ENCODE assay signal across 11 mouse cellular contexts in genomic region chr13:52345375-52346026, GRCm38 (mm10).
DNase-seq lines count a peak whose midpoint lies in the region; ATAC-seq and TF ChIP-seq lines count a peak whose summit lies in the region.
"Had no signal": no experiment of that assay in that cellular context is flagged by ENCODE, and none has a peak within 500 bp of the region (broad histone marks: within the 10 kb centered on the region; RNA-seq: fewer than 3 reads in every experiment).

No protein-coding gene starts in this region.

- H3K36me3 ChIP-seq in heart, embryonic 11.5 days (ENCODE audit: control insufficient read depth, insufficient read depth, low read length): no peaks in the 10 kb centered on the region
- H3K36me3 ChIP-seq in midbrain, postnatal 0 days (ENCODE audit: insufficient read depth, low read length): no peaks in the 10 kb centered on the region
- no peaks in the 10 kb centered on the region for H3K36me3 ChIP-seq in midbrain, embryonic 15.5 days (replicated peaks)
- H3K36me3 ChIP-seq: liver, embryonic 12.5 days had no signal

- H3K4me3 ChIP-seq in heart, embryonic 11.5 days (ENCODE audit: low read depth, low read length): no peak overlapping the region
- H3K4me3 ChIP-seq in midbrain, postnatal 0 days (ENCODE audit: low read depth, low read length): no peak overlapping the region
- H3K4me3 ChIP-seq in midbrain, embryonic 15.5 days: no peak overlapping the region
- H3K4me3 ChIP-seq: liver, embryonic 12.5 days had no signal

- no peaks in the 10 kb centered on the region for H3K4me1 ChIP-seq in heart, embryonic 11.5 days (ENCODE audit: control insufficient read depth, insufficient read depth, low read length)
- no peaks in the 10 kb centered on the region for H3K4me1 ChIP-seq in midbrain, postnatal 0 days (ENCODE audit: insufficient read depth, low read length)
- H3K4me1 ChIP-seq in midbrain, embryonic 15.5 days: no peaks in the 10 kb centered on the region
- H3K4me1 ChIP-seq: liver, embryonic 12.5 days had no signal

- intact Hi-C loops in heart, postnatal 10 days (cut with DNase I): no loop called here

- no peak overlapping the region for H3K27ac ChIP-seq in heart, embryonic 11.5 days (ENCODE audit: low read depth, low read length)
- H3K27ac ChIP-seq in midbrain, postnatal 0 days (ENCODE audit: low read depth, low read length): no peak overlapping the region
- H3K27ac ChIP-seq in midbrain, embryonic 15.5 days: no peak overlapping the region
- H3K27ac ChIP-seq: liver, embryonic 12.5 days had no signal

- ATAC-seq in heart, embryonic 11.5 days (replicated peaks; ENCODE audit: insufficient number of reproducible peaks, low FRiP score, low TSS enrichment): no peak
- ATAC-seq in midbrain, postnatal 0 days (ENCODE audit: low FRiP score): no peak
- ATAC-seq in midbrain, embryonic 15.5 days (replicated peaks): no peak
- ATAC-seq: inflammation-experienced regulatory T-cells, adult 6 months; liver, embryonic 12.5 days had no signal

- no peak for TF ChIP-seq CTCF in midbrain, postnatal 0 days (IDR thresholded peaks at IDR 0.05)

- DNase-seq in heart, postnatal 10 days: peak; percentile 28 to 32
- DNase-seq in midbrain, postnatal 0 days (ENCODE audit: low spot score): peak; percentile 57
- peak; percentile 57 for DNase-seq in cerebellum, adult 9-10 months
- DNase-seq in spleen, postnatal 14 days (ENCODE audit: low spot score in 2 of 2): no peak
- DNase-seq in urinary bladder, postnatal 25 days (ENCODE audit: low spot score): no peak
- DNase-seq: kidney, postnatal 25 days; thymus, postnatal 36 days had no signal

- H3K9ac ChIP-seq in heart, embryonic 11.5 days (ENCODE audit: low read depth, low read length): no peak overlapping the region
- H3K9ac ChIP-seq in midbrain, postnatal 0 days (replicated peaks; ENCODE audit: low read length, poor library complexity, severe bottlenecking): no peak overlapping the region
- no peak overlapping the region for H3K9ac ChIP-seq in midbrain, embryonic 15.5 days
- H3K9ac ChIP-seq: liver, embryonic 12.5 days had no signal

- H3K9me3 ChIP-seq in heart, embryonic 11.5 days (replicated peaks; ENCODE audit: control insufficient read depth, low read length): no peaks in the 10 kb centered on the region
- H3K9me3 ChIP-seq in midbrain, postnatal 0 days (ENCODE audit: low read length): no peaks in the 10 kb centered on the region
- H3K9me3 ChIP-seq in midbrain, embryonic 15.5 days: no peaks in the 10 kb centered on the region
- H3K9me3 ChIP-seq: liver, embryonic 12.5 days had no signal

- 54% methylated on average over 13 of the region's 13 CpGs for WGBS in heart, embryonic 11.5 days (ENCODE audit: insufficient replicate concordance)
- WGBS in midbrain, postnatal 0 days: 62% methylated on average over 13 of the region's 13 CpGs
- WGBS in midbrain, embryonic 15.5 days: 63% methylated on average over 13 of the region's 13 CpGs

- no peak overlapping the region for H3K4me2 ChIP-seq in heart, embryonic 11.5 days
- H3K4me2 ChIP-seq in midbrain, postnatal 0 days (ENCODE audit: low read depth, low read length, poor library complexity, severe bottlenecking): no peak overlapping the region
- H3K4me2 ChIP-seq in midbrain, embryonic 15.5 days: no peak overlapping the region
- H3K4me2 ChIP-seq: liver, embryonic 12.5 days had no signal

- no peaks in the 10 kb centered on the region for H3K27me3 ChIP-seq in heart, embryonic 11.5 days (ENCODE audit: control insufficient read depth, insufficient read depth, low read length)
- no peaks in the 10 kb centered on the region for H3K27me3 ChIP-seq in midbrain, postnatal 0 days (ENCODE audit: insufficient read depth, low read length)
- no peaks in the 10 kb centered on the region for H3K27me3 ChIP-seq in midbrain, embryonic 15.5 days (replicated peaks)
- H3K27me3 ChIP-seq: liver, embryonic 12.5 days had no signal

Comparison
In these comparisons a context has a peak if more than half of its experiments do, and no peak if none do; other contexts are left out.
1. DNase-seq: peak in heart, postnatal 10 days (2 of 2), midbrain, postnatal 0 days (single experiment) and cerebellum, adult 9-10 months (single experiment); none in spleen, postnatal 14 days (0 of 2) and urinary bladder, postnatal 25 days (single experiment).